Mouse (Mus musculus) thymus, adult 2 months (tissue): ENCODE data around the gene Usp29. TPM values are rescaled to one million over a fixed set of nuclear protein-coding genes. Genes with fewer than 3 reads are reported as not detected.

Experiments
- DNase-seq: peaks from one replicate; pipeline ENCODE4 v3.0.0; 2021
- H3K27ac ChIP-seq: fragments of 200-500 bp; 2 replicates; pipeline ENCODE4 v1.5.1; 2012; ENCODE audit warnings: low read length, control low read depth; ENCODE audit not compliant: control insufficient read depth, insufficient read depth
- H3K27me3 ChIP-seq: fragments of 200-500 bp; 2 replicates; pipeline ENCODE4 v1.6.1; 2012; ENCODE audit warnings: mild to moderate bottlenecking, low read length, moderate library complexity, mixed read lengths; ENCODE audit not compliant: control insufficient read depth, insufficient read depth
- H3K36me3 ChIP-seq: fragments of 200-500 bp; 2 replicates; pipeline ENCODE4 v1.6.1; 2012; ENCODE audit warnings: mild to moderate bottlenecking, low read length, moderate library complexity; ENCODE audit not compliant: control insufficient read depth, insufficient read depth
- H3K4me1 ChIP-seq: fragments of 200-500 bp; replicated peaks from 2 replicates; pipeline ENCODE4 v1.6.1; 2012; ENCODE audit warnings: low read length; ENCODE audit not compliant: control insufficient read depth, insufficient read depth
- H3K4me3 ChIP-seq: fragments of 200-500 bp; 2 replicates; pipeline ENCODE4 v1.5.1; 2012; ENCODE audit warnings: mild to moderate bottlenecking, low read length, control low read depth, moderate library complexity; ENCODE audit not compliant: control insufficient read depth, insufficient read depth
- CTCF ChIP-seq: fragments of 200-500 bp; IDR thresholded peaks from 2 replicates; pipeline ENCODE4 v1.5.1; 2012; ENCODE audit warnings: mild to moderate bottlenecking, control low read depth, low read length, moderate library complexity, borderline replicate concordance; ENCODE audit not compliant: control insufficient read depth, poor library complexity, insufficient read depth; ENCODE audit errors: extremely low read depth
- POLR2A ChIP-seq: fragments of 200-500 bp; IDR thresholded peaks from 2 replicates; pipeline ENCODE4 v1.6.1; 2012; ENCODE audit warnings: mild to moderate bottlenecking, low read length, control low read depth, moderate library complexity; ENCODE audit not compliant: control insufficient read depth, poor library complexity, insufficient read depth; ENCODE audit errors: extremely low read depth
- WGBS: fragments of 180-500 bp; shearing (Covaris S2); methylation state at CpG from one replicate; pipeline ENCODE4 v1.1.7; 2018; 5-methylcytosine and 5-hydroxymethylcytosine counted together
- polyA plus RNA-seq: library from polyadenylated mRNA; depleted of rRNA; stranded (reverse); fragments of >200 nt; gene quantifications from 2 replicates; pipeline ENCODE4 v1.2.3, GENCODE M21; 2012

The Usp29 gene
- polyA plus RNA-seq, 1 experiment: not detected

GRCm38 (mm10) chr7:6731930-6732329 lies 1.6 kb downstream of the Usp29 start:
- Histone ChIP-seq H3K4me1 (no peaks in the 10 kb centered on the region), H3K36me3 (no peaks in the 10 kb centered on the region), H3K4me3 (no peak overlapping the region), H3K27ac (no peak overlapping the region), H3K27me3 (no peaks in the 10 kb centered on the region)
- WGBS: 56% methylated on average over 4 of the region's 4 CpGs
- DNase-seq: no peak
- no peak for TF ChIP-seq POLR2A
- no peak for TF ChIP-seq CTCF

GRCm38 (mm10) chr7:6736060-6736459 lies 5.7 kb downstream of the Usp29 start:
- H3K4me1 ChIP-seq: no peaks in the 10 kb centered on the region
- no peak for TF ChIP-seq CTCF
- TF ChIP-seq POLR2A: no peak
- DNase-seq: no peak
- H3K27ac ChIP-seq: no peak overlapping the region
- H3K36me3 ChIP-seq: no peaks in the 10 kb centered on the region
- WGBS: 94% methylated on average over 1 of the region's 1 CpGs
- no peaks in the 10 kb centered on the region for H3K27me3 ChIP-seq
- no peak overlapping the region for H3K4me3 ChIP-seq

GRCm38 (mm10) chr7:6744281-6744904 lies 14.0 kb downstream of the Usp29 start:
- Histone ChIP-seq H3K36me3 (no peaks in the 10 kb centered on the region), H3K27ac (no peak overlapping the region), H3K4me1 (no peaks in the 10 kb centered on the region), H3K4me3 (no peak overlapping the region), H3K27me3 (no peaks in the 10 kb centered on the region)
- DNase-seq: no peak
- 71% methylated on average over 10 of the region's 10 CpGs for WGBS
- TF ChIP-seq CTCF (no peak), POLR2A (no peak)

GRCm38 (mm10) chr7:6749196-6749595 lies 18.8 kb downstream of the Usp29 start:
- DNase-seq: no peak
- H3K27ac ChIP-seq: no peak overlapping the region
- H3K4me1 ChIP-seq: no peaks in the 10 kb centered on the region
- TF ChIP-seq POLR2A (no peak), CTCF (no peak)
- no peak overlapping the region for H3K4me3 ChIP-seq
- WGBS: 86% methylated on average over 7 of the region's 7 CpGs
- no peaks in the 10 kb centered on the region for H3K36me3 ChIP-seq
- no peaks in the 10 kb centered on the region for H3K27me3 ChIP-seq

- TF ChIP-seq CTCF (no peak), POLR2A (no peak)
- no peak overlapping the region for H3K27ac ChIP-seq
- H3K4me3 ChIP-seq: no peak overlapping the region
- H3K4me1 ChIP-seq: no peaks in the 10 kb centered on the region
- no peaks in the 10 kb centered on the region for H3K27me3 ChIP-seq
- 66% methylated on average over 4 of the region's 4 CpGs for WGBS
- H3K36me3 ChIP-seq: no peaks in the 10 kb centered on the region
- no peak for DNase-seq
Measured at GRCm38 (mm10) chr7:6753440-6753839, 23.1 kb downstream of the Usp29 start.

GRCm38 (mm10) chr7:6756777-6757291 lies 26.5 kb downstream of the Usp29 start:
- no peak overlapping the region for H3K27ac ChIP-seq
- TF ChIP-seq CTCF (no peak), POLR2A (no peak)
- 82% methylated on average over 4 of the region's 4 CpGs for WGBS
- H3K4me3 ChIP-seq: no peak overlapping the region
- no peaks in the 10 kb centered on the region for H3K4me1 ChIP-seq
- H3K36me3 ChIP-seq: no peaks in the 10 kb centered on the region
- no peaks in the 10 kb centered on the region for H3K27me3 ChIP-seq
- no peak for DNase-seq
